Mouse (Mus musculus): ENCODE results near the gene Lnx2. TPM values are rescaled to one million over a fixed set of nuclear protein-coding genes. Genes with fewer than 3 reads are reported as not detected.

The Lnx2 gene
- polyA plus RNA-seq, 1 experiment from 2014 or later, result 9.8 TPM

- WGBS, result 83% methylated on average over 4 of the region's 4 CpGs
- no peak for ATAC-seq (ENCODE audit: insufficient read depth, low FRiP score, low TSS enrichment)
- no peaks in the 10 kb centered on the region for H3K4me1 ChIP-seq (ENCODE audit: control insufficient read depth, insufficient read depth, low read length)
Measured at GRCm38 (mm10) chr5:147001312-147001711, 75.1 kb downstream of the Lnx2 start.

GRCm38 (mm10) chr5:146998802-146999201 is 77.6 kb downstream of the Lnx2 start:
- H3K9ac ChIP-seq (ENCODE audit: low read length), result no peak overlapping the region
- H3K9me3 ChIP-seq (ENCODE audit: control insufficient read depth, low read length), result no peaks in the 10 kb centered on the region
- no peaks in the 10 kb centered on the region for H3K4me1 ChIP-seq (ENCODE audit: control insufficient read depth, insufficient read depth, low read length)
- no peak for DNase-seq (ENCODE audit: low spot score)
- no peak overlapping the region for H3K27ac ChIP-seq (ENCODE audit: low read depth, low read length)
- no peak overlapping the region for H3K4me3 ChIP-seq (ENCODE audit: low read depth, low read length)
- WGBS, result 94% methylated on average over 12 of the region's 12 CpGs
- no peaks in the 10 kb centered on the region for H3K27me3 ChIP-seq (ENCODE audit: control insufficient read depth, insufficient read depth, low read length)
- ATAC-seq (ENCODE audit: insufficient read depth, low FRiP score, low TSS enrichment), result no peak
- no peak overlapping the region for H3K4me2 ChIP-seq (ENCODE audit: low read depth)
- H3K36me3 ChIP-seq (ENCODE audit: control insufficient read depth, insufficient read depth, low read length), result no peaks in the 10 kb centered on the region

More at GRCm38 (mm10) chr5:147001312-147001711, 75.1 kb downstream of the Lnx2 start:
- Histone ChIP-seq H3K27ac (ENCODE audit: low read depth, low read length) (no peak overlapping the region), H3K36me3 (ENCODE audit: control insufficient read depth, insufficient read depth, low read length) (no peaks in the 10 kb centered on the region), H3K9me3 (ENCODE audit: control insufficient read depth, low read length) (no peaks in the 10 kb centered on the region), H3K4me2 (ENCODE audit: low read depth) (no peak overlapping the region), H3K4me3 (ENCODE audit: low read depth, low read length) (no peak overlapping the region), H3K27me3 (ENCODE audit: control insufficient read depth, insufficient read depth, low read length) (no peaks in the 10 kb centered on the region), H3K9ac (ENCODE audit: low read length) (no peak overlapping the region)
- DNase-seq (ENCODE audit: low spot score), result no peak

- no peaks in the 10 kb centered on the region for H3K36me3 ChIP-seq (ENCODE audit: control insufficient read depth, insufficient read depth, low read length)
- H3K4me3 ChIP-seq (ENCODE audit: low read depth, low read length), result no peak overlapping the region
- no peaks in the 10 kb centered on the region for H3K9me3 ChIP-seq (ENCODE audit: control insufficient read depth, low read length)
- no peak for DNase-seq (ENCODE audit: low spot score)
- no peaks in the 10 kb centered on the region for H3K27me3 ChIP-seq (ENCODE audit: control insufficient read depth, insufficient read depth, low read length)
- ATAC-seq (ENCODE audit: insufficient read depth, low FRiP score, low TSS enrichment), result no peak
- no peak overlapping the region for H3K9ac ChIP-seq (ENCODE audit: low read length)
- 83% methylated on average over 7 of the region's 7 CpGs for WGBS
- no peak overlapping the region for H3K27ac ChIP-seq (ENCODE audit: low read depth, low read length)
- H3K4me2 ChIP-seq (ENCODE audit: low read depth), result no peak overlapping the region
- H3K4me1 ChIP-seq (ENCODE audit: control insufficient read depth, insufficient read depth, low read length), result no peaks in the 10 kb centered on the region
Measured at GRCm38 (mm10) chr5:146996812-146997211, 79.6 kb downstream of the Lnx2 start.

- DNase-seq (ENCODE audit: low spot score), result no peak
Measured at GRCm38 (mm10) chr5:146994973-146995372, 81.4 kb downstream of the Lnx2 start.

GRCm38 (mm10) chr5:146993509-146993908 is 82.9 kb downstream of the Lnx2 start:
- no peaks in the 10 kb centered on the region for H3K9me3 ChIP-seq (ENCODE audit: control insufficient read depth, low read length)
- no peak overlapping the region for H3K4me3 ChIP-seq (ENCODE audit: low read depth, low read length)
- no peak for ATAC-seq (ENCODE audit: insufficient read depth, low FRiP score, low TSS enrichment)
- DNase-seq (ENCODE audit: low spot score), result no peak
- no peak overlapping the region for H3K4me2 ChIP-seq (ENCODE audit: low read depth)
- no peaks in the 10 kb centered on the region for H3K27me3 ChIP-seq (ENCODE audit: control insufficient read depth, insufficient read depth, low read length)
- 70% methylated on average over 8 of the region's 8 CpGs for WGBS
- H3K9ac ChIP-seq (ENCODE audit: low read length), result no peak overlapping the region
- no peaks in the 10 kb centered on the region for H3K36me3 ChIP-seq (ENCODE audit: control insufficient read depth, insufficient read depth, low read length)
- no peak overlapping the region for H3K27ac ChIP-seq (ENCODE audit: low read depth, low read length)
- no peaks in the 10 kb centered on the region for H3K4me1 ChIP-seq (ENCODE audit: control insufficient read depth, insufficient read depth, low read length)

More at GRCm38 (mm10) chr5:146994973-146995372, 81.4 kb downstream of the Lnx2 start:
- WGBS, result 74% methylated on average over 6 of the region's 6 CpGs
- Histone ChIP-seq H3K36me3 (ENCODE audit: control insufficient read depth, insufficient read depth, low read length) (no peaks in the 10 kb centered on the region), H3K9ac (ENCODE audit: low read length) (no peak overlapping the region), H3K4me3 (ENCODE audit: low read depth, low read length) (no peak overlapping the region), H3K4me1 (ENCODE audit: control insufficient read depth, insufficient read depth, low read length) (no peaks in the 10 kb centered on the region), H3K9me3 (ENCODE audit: control insufficient read depth, low read length) (no peaks in the 10 kb centered on the region), H3K27me3 (ENCODE audit: control insufficient read depth, insufficient read depth, low read length) (no peaks in the 10 kb centered on the region), H3K27ac (ENCODE audit: low read depth, low read length) (no peak overlapping the region), H3K4me2 (ENCODE audit: low read depth) (no peak overlapping the region)
- ATAC-seq (ENCODE audit: insufficient read depth, low FRiP score, low TSS enrichment), result no peak

GRCm38 (mm10) chr5:146989051-146989450 is 87.3 kb downstream of the Lnx2 start:
- DNase-seq (ENCODE audit: low spot score), result no peak
- 81% methylated on average over 5 of the region's 5 CpGs for WGBS
- no peaks in the 10 kb centered on the region for H3K9me3 ChIP-seq (ENCODE audit: control insufficient read depth, low read length)

GRCm38 (mm10) chr5:146987588-146987987 is 88.8 kb downstream of the Lnx2 start:
- 90% methylated on average over 10 of the region's 10 CpGs for WGBS

More at GRCm38 (mm10) chr5:146989051-146989450, 87.3 kb downstream of the Lnx2 start:
- Histone ChIP-seq H3K36me3 (ENCODE audit: control insufficient read depth, insufficient read depth, low read length) (no peaks in the 10 kb centered on the region), H3K27me3 (ENCODE audit: control insufficient read depth, insufficient read depth, low read length) (no peaks in the 10 kb centered on the region), H3K4me1 (ENCODE audit: control insufficient read depth, insufficient read depth, low read length) (no peaks in the 10 kb centered on the region), H3K4me3 (ENCODE audit: low read depth, low read length) (no peak overlapping the region), H3K27ac (ENCODE audit: low read depth, low read length) (no peak overlapping the region), H3K4me2 (ENCODE audit: low read depth) (no peak overlapping the region), H3K9ac (ENCODE audit: low read length) (no peak overlapping the region)
- ATAC-seq (ENCODE audit: insufficient read depth, low FRiP score, low TSS enrichment), result no peak

GRCm38 (mm10) chr5:146985725-146986433 is 90.5 kb downstream of the Lnx2 start:
- no peaks in the 10 kb centered on the region for H3K9me3 ChIP-seq (ENCODE audit: control insufficient read depth, low read length)
- no peaks in the 10 kb centered on the region for H3K27me3 ChIP-seq (ENCODE audit: control insufficient read depth, insufficient read depth, low read length)
- DNase-seq (ENCODE audit: low spot score), result no peak
- no peak overlapping the region for H3K9ac ChIP-seq (ENCODE audit: low read length)
- WGBS, result 70% methylated on average over 21 of the region's 21 CpGs
- H3K36me3 ChIP-seq (ENCODE audit: control insufficient read depth, insufficient read depth, low read length), result no peaks in the 10 kb centered on the region
- H3K4me3 ChIP-seq (ENCODE audit: low read depth, low read length), result no peak overlapping the region
- no peaks in the 10 kb centered on the region for H3K4me1 ChIP-seq (ENCODE audit: control insufficient read depth, insufficient read depth, low read length)
- H3K27ac ChIP-seq (ENCODE audit: low read depth, low read length), result no peak overlapping the region
- no peak for ATAC-seq (ENCODE audit: insufficient read depth, low FRiP score, low TSS enrichment)
- no peak overlapping the region for H3K4me2 ChIP-seq (ENCODE audit: low read depth)

More at GRCm38 (mm10) chr5:146987588-146987987, 88.8 kb downstream of the Lnx2 start:
- no peak overlapping the region for H3K9ac ChIP-seq (ENCODE audit: low read length)
- no peak overlapping the region for H3K4me2 ChIP-seq (ENCODE audit: low read depth)
- no peaks in the 10 kb centered on the region for H3K27me3 ChIP-seq (ENCODE audit: control insufficient read depth, insufficient read depth, low read length)
- H3K4me3 ChIP-seq (ENCODE audit: low read depth, low read length), result no peak overlapping the region
- H3K36me3 ChIP-seq (ENCODE audit: control insufficient read depth, insufficient read depth, low read length), result no peaks in the 10 kb centered on the region
- no peak overlapping the region for H3K27ac ChIP-seq (ENCODE audit: low read depth, low read length)
- DNase-seq (ENCODE audit: low spot score) (no peak), ATAC-seq (ENCODE audit: insufficient read depth, low FRiP score, low TSS enrichment) (no peak)
- H3K9me3 ChIP-seq (ENCODE audit: control insufficient read depth, low read length), result no peaks in the 10 kb centered on the region
- no peaks in the 10 kb centered on the region for H3K4me1 ChIP-seq (ENCODE audit: control insufficient read depth, insufficient read depth, low read length)

GRCm38 (mm10) chr5:146983216-146983615 is 93.2 kb downstream of the Lnx2 start:
- no peaks in the 10 kb centered on the region for H3K36me3 ChIP-seq (ENCODE audit: control insufficient read depth, insufficient read depth, low read length)
- DNase-seq (ENCODE audit: low spot score), result peak; percentile 71
- H3K27ac ChIP-seq (ENCODE audit: low read depth, low read length), result no peak overlapping the region
- WGBS, result 15% methylated on average over 8 of the region's 8 CpGs
- no peak overlapping the region for H3K9ac ChIP-seq (ENCODE audit: low read length)
- no peaks in the 10 kb centered on the region for H3K4me1 ChIP-seq (ENCODE audit: control insufficient read depth, insufficient read depth, low read length)
- no peak for ATAC-seq (ENCODE audit: insufficient read depth, low FRiP score, low TSS enrichment)
- no peaks in the 10 kb centered on the region for H3K27me3 ChIP-seq (ENCODE audit: control insufficient read depth, insufficient read depth, low read length)
- no peaks in the 10 kb centered on the region for H3K9me3 ChIP-seq (ENCODE audit: control insufficient read depth, low read length)
- no peak overlapping the region for H3K4me3 ChIP-seq (ENCODE audit: low read depth, low read length)
- H3K4me2 ChIP-seq (ENCODE audit: low read depth), result no peak overlapping the region
